Mouse (Mus musculus): ENCODE measurements around the gene Acad10.

Gene Acad10

DNA sequence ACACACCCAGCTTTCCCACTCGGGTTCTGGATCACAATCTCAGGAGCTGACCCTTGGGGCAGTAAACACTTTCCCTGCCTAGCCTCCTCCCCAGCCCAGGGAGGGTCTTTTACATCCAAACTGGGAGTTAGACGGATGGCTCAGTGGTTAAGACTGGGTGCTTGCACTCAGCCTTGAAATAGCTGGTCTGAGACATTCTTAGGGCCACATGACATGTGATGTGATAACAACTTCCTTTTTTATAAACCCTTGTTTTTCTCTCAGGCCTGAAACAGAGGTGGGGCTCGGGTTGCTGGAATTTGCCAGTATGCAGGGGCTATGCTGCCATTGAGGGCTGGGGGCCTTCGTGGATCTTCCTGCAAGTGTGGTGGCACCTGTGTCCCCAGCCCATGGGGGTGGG is 63.0 kb downstream of the Acad10 start:
- in situ Hi-C loops (cut with MboI, MseI): no loop called here

DNA sequence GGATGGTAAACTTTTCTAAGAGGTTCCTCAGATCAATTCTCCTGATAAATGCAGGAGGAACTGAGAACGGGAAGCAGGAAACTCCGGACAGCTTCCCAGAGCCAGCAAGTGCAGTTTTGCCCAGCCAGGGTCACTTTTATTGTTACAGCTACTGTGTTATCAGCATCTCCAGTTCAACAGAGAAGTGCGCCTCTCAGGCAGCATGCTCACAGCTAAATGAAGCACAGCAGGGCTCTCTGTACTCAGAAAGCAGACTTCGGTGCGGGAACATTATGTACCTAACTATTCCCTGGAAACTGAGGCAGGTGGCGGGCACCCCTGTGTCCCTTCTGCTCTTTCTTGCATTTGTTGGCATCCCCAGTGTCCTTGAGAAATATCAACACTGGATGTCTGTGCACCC is 64.1 kb downstream of the Acad10 start:
- in situ Hi-C loops (cut with MboI, MseI): no loop called here

DNA sequence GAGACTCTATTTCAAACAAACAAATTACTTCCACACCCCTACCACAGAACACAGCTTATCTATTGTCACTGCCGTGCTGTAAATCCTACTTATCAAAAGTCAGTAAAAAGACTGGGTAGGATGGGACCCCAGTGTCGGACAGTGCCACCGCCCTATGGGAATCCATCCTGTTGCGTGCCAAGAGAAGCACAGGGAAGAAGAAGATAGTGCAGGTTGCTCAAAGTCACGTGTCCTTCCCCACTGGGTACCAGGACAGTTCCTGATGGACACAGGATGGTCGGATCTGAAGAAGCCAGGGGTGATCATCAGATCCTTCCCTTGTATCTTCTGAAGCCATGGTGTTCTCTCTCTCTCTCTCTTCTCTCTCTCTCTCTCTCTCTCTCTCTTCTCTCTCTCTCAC is 64.6 kb downstream of the Acad10 start:
- in situ Hi-C loops (cut with MboI, MseI): no loop called here

DNA sequence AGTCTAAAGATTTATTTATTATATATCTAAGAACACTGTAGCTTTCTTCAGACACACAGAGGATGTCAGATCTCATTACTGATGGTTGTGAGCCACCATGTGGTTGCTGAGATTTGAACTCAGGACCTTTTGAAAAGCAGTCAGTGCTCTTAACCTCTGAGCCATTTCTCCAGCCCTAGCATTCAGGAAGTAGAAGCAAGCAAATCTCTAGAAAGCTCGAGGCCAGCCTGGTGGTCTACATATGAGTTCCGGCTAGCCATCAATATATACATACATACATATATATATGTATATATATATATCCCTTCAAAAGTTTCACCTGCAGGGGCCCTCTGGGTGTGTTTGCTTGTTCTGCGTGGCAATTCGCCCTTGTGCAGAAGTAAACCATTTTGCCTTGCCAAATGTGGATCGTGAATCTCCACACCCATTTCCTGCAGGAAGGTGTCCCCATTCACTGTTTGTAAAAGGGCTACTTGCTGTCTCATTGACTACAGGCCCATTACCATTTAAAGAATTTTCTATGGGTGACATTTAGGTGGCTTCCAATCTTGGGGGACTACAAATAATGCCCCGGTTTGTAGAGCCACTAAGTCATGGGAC is 65.5 kb downstream of the Acad10 start:
- in situ Hi-C loops (cut with MboI, MseI): no loop called here

DNA sequence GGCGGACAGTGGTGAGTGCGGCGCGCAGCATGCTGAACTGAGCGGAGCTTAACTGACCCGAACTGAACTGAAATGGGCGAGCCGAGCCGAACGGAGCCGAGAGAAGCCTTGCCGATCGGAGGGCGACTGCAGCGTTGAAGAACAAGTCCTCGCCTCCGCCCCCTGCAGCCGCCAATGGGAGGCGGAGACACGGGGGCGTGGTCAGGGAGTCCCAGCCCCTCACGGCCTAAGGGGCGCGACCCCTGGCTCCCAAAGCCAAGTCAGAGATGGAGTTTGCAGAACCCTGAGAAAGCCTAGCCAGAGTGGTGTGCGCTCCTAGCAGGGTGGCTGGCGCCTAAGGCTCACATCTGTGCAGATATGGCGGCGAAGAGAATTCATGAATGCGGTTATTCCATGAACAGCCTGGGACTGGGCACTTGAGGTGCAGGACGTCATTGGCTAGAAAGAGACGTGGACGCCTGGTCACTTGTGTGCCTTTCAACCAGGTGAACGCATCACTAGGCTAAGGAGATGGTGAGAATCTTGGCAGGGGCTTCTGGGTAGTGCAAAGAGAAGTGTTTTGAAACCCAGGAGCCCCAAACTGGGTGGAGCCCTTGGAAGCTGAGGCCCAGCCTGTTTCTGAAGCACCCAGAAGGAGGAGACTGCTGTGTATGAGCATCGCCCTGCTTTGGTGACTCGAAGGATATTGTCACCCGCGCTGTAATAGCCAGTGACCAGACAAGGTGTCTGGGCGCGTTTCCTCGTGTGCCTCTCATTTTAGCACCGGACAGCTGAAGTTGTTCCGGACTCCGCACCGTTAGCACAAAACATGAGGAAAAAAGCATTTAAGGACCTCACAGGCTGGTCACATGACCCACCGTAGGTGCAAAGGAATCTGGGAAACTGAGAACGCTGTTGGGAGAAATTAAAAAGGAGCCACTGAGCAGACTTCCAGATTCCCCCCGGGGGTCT is 66.6 kb downstream of the Acad10 start, which contains the start of gene Aldh2:
Aldh2 (minus strand) TSS at position 374 of the 951 bp plus-strand sequence.
- in situ Hi-C loops (cut with MboI, MseI): no loop called here

DNA sequence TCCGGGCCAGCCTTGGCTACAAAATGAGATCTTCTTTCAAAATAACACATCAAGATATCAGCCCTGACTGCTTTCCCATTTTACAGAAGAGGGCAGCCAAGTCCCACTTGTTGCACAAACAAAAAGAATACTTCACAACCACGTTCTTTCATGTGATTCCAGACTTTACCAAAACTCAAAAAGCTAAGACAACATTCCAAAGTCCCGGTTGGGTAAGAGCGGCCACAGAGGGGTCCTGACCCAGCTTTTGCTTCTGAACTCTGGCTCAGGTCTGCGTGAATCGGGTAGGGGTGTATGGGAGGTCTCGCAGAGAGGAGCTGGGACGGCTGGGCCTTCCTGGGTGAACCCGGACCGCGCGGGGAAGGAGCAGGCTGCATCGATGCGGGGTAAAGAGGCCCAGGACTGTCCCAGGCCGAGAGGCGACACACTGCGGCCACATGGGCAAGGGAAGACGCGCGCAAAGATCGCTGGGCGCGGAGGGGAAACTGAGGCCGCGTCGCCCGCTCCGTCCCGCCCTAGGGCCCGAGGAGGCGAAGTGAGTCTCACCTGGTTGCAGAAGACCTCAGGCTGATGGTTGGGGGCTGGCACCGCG is 67.4 kb downstream of the Acad10 start:
- in situ Hi-C loops (cut with MboI, MseI): no loop called here

DNA sequence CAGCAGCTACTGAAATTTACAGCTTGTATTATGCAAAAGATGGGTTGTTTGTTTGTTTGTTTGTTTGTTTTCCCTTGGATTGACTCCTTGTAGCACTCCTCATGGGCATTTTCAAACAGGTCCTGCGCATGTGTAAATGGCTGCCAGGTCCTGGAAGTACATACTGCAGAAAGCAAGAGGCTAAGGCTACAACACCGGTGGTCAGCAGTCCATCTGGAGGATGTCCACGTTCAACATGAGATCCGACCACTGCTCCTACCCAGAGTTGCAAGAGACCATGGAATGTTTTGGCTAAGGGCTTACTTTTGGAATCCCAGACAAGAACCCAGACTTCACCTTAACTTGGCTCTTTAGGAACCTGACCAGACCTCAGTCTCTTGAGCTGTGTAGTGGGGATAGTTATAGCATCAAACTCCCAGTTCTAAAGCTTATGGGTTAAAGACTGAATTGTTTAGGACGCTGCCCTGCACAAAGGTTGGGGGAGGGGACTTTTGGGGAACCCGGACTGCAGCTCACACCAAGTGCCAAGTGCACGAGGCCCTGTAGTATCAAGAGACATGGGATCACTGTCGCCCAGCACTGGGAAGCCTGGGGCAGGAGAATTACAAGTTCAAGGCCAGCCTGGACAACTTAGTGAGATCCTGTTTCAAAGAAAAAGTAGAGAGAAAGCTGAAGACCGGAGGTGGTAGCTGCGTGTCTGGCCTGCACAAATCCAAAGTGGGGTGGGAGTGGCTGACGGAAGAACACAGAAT is 68.1 kb downstream of the Acad10 start:
- in situ Hi-C loops (cut with MboI, MseI): no loop called here

DNA sequence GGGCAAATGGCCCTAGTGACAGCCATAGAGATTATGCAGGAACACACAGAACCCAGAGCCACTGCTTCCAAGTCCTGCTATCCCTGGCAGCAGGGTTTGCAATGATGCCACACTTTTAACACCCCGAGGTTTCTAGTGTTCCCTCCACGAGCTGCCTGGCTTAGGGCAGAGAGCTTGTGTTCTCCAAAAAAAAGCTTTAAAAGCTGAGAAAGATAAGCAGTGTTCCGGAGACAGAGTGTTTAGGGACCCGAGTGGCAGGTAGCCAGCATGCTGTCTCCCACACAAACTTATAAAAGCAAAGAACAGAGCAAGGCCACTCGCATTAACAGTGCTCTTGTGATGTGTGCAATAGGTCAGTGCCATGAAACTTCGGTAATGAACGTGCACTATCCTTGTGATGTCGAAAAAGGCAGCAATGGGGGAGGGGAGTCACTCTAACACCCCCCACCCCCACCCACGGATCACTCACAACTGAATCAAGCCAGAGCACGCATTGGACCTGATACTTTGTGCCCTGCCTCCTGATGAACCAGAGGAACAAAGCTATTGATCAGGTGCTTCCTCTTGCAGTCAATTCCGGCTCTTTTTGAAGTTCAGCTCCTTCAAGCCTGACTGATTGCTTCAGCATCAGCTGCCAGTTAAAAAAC is 68.8 kb downstream of the Acad10 start:
- in situ Hi-C loops (cut with MboI, MseI): no loop called here

DNA sequence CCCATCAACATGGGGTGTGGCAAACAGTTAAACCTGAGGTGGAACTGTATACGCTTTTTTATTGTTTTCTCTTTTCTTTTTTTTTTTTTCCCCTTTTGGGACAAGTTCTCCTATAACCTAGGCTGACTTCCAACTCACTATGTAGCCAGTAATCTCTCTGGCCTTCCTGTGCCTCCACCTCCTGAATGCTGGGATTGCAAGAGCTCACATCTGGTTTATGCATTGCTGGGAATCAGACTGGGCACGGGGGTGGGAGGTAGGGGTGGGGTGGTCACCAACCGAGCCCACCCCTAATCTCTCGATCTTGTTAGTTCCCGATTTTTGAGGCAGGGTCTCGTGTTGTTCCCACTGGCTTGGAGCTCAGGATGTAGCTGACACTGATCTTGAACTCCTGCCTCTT is 70.4 kb downstream of the Acad10 start:
- in situ Hi-C loops (cut with MboI, MseI): no loop called here

DNA sequence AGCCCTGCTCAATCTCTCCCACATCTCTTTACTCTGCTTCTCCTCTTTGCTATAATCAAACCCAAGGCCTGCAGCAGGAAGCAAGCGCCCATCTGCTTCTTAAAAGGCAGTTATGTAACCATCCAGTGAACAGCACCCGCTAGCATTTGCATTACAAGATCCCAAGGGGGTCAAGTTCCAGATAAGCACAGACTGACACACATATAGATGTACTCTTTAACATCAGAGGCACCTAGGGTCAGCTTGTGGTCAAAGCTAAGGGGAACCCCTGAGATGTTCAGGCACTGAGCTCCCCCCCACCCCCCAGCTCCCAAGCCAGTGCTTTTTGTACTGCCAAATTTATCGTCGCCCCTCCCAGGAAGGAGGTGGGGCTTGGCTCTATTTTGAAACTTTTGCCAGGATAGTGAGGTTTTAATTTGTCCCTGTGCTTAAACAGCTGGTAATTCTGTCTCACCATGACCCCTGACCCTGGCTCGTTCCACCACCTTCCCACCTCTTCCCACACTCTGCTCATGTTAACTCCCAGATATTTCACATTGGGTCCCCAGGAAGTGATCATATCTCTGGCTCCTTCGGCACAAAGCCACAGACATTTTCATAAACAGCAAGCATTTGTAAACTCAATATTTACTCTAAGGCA is 73.8 kb downstream of the Acad10 start:
- in situ Hi-C loops (cut with MboI, MseI): no loop called here

DNA sequence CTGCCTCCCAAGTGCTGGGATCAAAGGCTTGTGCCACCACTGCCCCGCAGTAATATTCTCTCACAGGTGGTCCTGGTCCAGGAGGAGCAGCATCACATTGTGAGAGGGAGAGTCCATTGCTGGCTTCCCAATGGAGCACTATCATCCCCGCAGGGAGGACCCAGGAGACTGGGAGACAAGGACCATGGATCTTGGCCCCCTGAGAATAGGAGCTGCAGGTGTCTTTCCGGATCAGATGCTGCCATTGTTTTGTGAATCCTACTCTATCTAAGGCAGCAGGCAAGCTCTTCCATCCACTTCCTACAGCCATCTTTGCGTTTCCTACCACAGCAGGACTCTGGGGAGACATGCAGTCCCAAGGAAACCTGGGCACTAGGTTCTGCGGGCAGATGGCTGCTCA is 74.6 kb downstream of the Acad10 start:
- in situ Hi-C loops (cut with MboI, MseI): no loop called here

DNA sequence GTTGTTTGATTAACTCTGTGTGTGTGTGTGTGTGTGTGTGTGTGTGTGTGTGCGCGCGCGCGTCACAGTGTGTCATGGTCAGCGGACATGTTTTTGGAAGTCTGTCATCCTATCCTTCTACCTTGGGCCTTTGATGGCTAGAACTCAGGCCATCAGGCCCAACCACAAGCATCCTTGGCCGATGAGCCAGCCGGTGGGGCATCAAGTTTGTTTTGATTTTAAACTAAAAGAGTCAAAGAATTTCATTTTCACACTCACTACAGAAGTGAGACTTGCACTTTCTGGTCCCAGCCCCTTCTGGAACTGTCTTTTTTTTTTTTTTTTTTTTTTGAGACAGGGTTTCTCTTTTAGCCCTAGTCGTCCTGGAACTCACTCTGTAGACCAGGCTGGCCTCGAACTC is 75.3 kb downstream of the Acad10 start:
- in situ Hi-C loops (cut with MboI, MseI): no loop called here

DNA sequence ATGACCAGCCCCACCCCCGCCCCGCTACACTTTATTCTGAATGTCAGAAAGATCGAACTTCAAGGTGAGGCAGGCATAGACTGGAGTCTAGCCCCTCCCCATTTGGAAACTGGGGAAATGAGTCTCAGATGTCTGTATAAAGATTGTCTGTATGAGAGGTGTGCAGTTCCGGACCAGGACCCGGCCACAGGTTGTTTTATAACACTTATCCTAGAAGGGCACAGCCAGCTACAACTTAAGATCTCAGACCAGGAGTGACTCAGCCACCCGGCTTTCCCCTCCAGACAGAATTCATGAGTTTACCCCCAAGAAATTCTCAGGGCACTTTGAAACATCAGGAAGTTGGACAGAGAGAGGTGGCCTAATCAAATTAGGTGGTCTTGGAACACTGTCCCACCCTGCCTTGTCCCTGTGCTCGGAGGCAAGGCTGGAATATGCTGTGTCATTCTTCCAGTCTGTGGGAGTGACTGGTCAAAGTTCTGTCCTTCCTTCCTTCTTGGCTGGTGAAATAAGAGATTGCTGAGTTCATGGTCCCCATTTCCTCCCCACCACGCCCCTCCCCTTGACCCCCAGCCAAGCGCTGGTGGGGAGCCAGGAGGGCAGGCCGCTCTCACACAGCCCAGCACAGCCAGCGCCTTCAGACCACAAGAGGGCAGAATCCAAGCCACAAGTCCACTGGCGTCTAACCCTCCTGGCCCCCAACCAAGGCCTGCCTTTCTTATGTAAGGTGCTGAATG is 76.4 kb downstream of the Acad10 start:
- in situ Hi-C loops (cut with MboI, MseI): no loop called here

DNA sequence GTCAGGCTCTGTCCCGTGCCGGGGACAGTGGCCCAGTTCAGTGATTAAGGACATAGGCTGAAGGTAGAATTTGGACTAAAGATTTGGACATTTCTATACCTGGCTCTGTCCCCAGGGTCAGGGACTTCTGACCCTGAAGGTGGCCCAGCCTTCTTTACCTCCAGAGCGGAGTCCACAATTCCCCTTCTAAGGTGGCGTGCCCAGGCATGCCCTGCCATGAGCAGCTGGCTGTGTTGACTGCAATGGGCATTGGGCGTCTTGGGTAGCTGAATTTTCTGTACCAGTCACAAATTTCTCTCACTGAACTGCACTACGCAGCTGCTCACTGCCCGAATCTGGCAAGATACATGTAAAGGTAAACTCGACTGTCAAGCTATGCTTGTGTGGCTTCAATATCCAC is 78.4 kb downstream of the Acad10 start:
- in situ Hi-C loops (cut with MboI, MseI): no loop called here

DNA sequence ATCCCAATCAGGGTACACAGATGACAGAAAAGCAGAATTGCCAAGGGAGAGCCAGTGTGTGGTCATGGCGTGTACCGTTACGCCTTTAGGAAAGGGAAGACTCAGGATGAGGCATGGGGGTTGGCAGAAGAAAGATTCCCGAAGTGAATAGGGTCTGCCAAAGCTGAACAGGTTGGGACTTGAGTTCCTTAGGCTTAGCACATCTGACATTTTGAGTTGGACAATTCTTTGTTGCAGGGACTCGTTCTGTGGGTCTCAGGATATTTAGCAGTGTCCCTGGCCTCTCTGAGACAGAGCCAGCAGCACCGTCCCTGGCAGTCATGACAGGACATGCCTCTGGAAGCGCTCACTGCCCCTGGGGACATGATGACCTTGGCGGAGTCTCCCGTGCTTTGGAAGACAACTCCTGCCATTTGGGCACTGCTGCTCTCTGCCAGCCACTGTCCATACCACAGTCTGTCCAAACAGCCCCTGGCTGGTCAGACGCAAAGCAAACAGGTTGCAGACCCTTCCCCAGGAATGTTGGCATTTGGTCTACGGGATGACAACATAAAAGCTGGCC is 83.3 kb downstream of the Acad10 start:
- in situ Hi-C loops (cut with MboI, MseI): no loop called here

DNA sequence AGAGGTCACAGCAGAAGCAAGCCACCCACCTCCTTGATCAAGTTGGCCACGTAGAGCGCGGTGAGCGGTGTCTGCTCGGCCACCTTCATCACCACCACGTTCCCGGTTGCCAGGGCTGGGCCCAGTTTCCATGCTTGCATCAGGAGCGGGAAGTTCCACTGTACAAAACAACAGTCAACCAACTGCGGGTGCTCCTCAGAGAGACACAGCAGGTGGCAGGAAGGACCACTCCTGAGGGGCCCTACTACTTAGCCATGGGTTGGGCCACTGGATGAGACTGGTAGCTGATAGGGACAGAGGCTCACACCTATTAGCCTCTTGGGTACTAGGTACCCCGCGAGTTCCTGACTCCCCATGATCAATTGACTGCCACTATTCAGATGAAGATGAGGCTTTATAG is 84.4 kb downstream of the Acad10 start:
- in situ Hi-C loops (cut with MboI, MseI): no loop called here

DNA sequence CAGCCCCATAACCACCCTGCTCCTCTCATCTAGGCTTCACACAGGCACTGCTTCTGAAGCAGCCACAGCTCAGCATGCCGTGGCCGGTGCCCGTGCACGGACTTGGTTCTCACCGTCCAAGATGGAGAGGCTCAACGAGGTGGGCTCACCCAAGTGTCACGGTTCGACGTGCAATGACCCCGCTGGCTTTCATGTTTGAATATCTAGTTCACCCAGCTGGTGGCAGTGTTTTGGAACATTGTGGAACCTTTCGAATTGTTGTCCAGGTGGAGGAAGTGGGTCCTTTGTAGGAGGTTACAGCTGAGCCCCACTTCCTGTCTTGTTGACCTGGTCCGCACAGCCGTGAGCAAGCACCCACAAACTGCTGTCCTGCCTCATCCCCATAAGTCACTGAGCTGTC is 86.2 kb downstream of the Acad10 start:
- in situ Hi-C loops (cut with MboI, MseI): no loop called here
